Mouse (Mus musculus): ENCODE results near the gene Ccdc63.

DNA sequence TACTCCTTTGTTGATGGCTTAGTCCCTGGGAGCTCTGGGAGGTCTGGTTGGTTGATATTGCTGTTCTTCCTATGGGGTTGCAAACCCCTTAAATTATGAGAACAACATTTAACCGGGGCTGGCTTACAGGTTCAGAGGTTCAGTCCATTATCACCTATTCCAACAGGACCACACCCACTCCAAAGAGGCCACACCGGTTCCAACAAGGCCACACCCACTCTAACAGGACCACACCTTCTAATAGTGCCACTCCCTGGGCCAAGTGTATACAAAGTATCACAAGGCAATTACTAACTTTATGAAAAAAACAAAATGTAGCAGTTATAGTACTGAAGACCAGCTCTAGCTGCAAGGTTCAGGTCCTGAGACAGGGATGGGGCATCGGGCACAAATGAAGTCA lies 56.2 kb downstream of the Ccdc63 start:
- TF ChIP-seq EP300 (IDR thresholded peaks at IDR 0.05; ENCODE audit: low read depth) (no peak), CTCF (IDR thresholded peaks at IDR 0.05; ENCODE audit: low read depth) (no peak)

All from heart, postnatal 0 days (tissue).